ENCODE assay signal across 13 mouse cellular contexts in genomic region chr7:34226086-34226485, GRCm38 (mm10). TPM values are rescaled to one million over a fixed set of nuclear protein-coding genes. Genes with fewer than 3 reads are reported as not detected.
DNase-seq lines count a peak whose midpoint lies in the region; ATAC-seq and TF ChIP-seq lines count a peak whose summit lies in the region.
"Had no signal": no experiment of that assay in that cellular context is flagged by ENCODE, and none has a peak within 500 bp of the region (broad histone marks: within the 10 kb centered on the region; RNA-seq: fewer than 3 reads in every experiment).

No protein-coding gene starts in this region.

- peaks cover 79% of the 10 kb centered on the region for H3K36me3 ChIP-seq in heart, embryonic 10.5 days
- peaks cover 76% of the 10 kb centered on the region for H3K36me3 ChIP-seq in megakaryocyte, embryonic 14.5 days (replicated peaks; ENCODE audit: low read length)

- no peak for TF ChIP-seq CTCF in lung, adult 2 months (IDR thresholded peaks at IDR 0.05; ENCODE audit: insufficient read depth, low read length)

- intact Hi-C loops in heart, postnatal 36 days (cut with DNase I) = no loop called here

- TF ChIP-seq POLR2A in lung, adult 2 months (IDR thresholded peaks at IDR 0.05; ENCODE audit: borderline replicate concordance, extremely low read depth, low read depth, low read length) = no peak

- H3K4me1 ChIP-seq in heart, embryonic 10.5 days = peaks cover 43% of the 10 kb centered on the region
- H3K4me1 ChIP-seq in megakaryocyte, embryonic 14.5 days = peaks cover 73% of the 10 kb centered on the region
- H3K4me1 ChIP-seq in lung, adult 2 months (ENCODE audit: control insufficient read depth, insufficient read depth, low read length) = peaks cover 4% of the 10 kb centered on the region

- 79% methylated on average over 8 of the region's 8 CpGs for WGBS in heart, embryonic 10.5 days
- WGBS in lung, adult 2 months = 69% methylated on average over 8 of the region's 8 CpGs

- no peaks in the 10 kb centered on the region for H3K27me3 ChIP-seq in heart, embryonic 10.5 days (ENCODE audit: insufficient read depth, poor library complexity, severe bottlenecking)
- no peaks in the 10 kb centered on the region for H3K27me3 ChIP-seq in megakaryocyte, embryonic 14.5 days (replicated peaks)
- H3K27me3 ChIP-seq: limb, embryonic 15.5 days had no signal

- ATAC-seq in megakaryocyte, adult 5-6 weeks (ENCODE audit: poor library complexity, severe bottlenecking) = no peak

- no peak overlapping the region for H3K27ac ChIP-seq in heart, embryonic 10.5 days
- H3K27ac ChIP-seq: embryonic facial prominence, embryonic 10.5 days; limb, embryonic 15.5 days had no signal

- no peak for DNase-seq in heart, embryonic 10.5 days (ENCODE audit: low spot score)
- DNase-seq in heart, postnatal 36 days = no peak
- DNase-seq in kidney, postnatal 10 days = peak; percentile 52
- DNase-seq in skeletal muscle tissue, adult 2 months (ENCODE audit: low read depth, low spot score) = peak; percentile 74
- no peak for DNase-seq in lung, adult 2 months
- DNase-seq in ovary, postnatal 10 days (ENCODE audit: low spot score) = no peak
- DNase-seq: adrenal gland, postnatal 14 days had no signal

- H3K4me3 ChIP-seq in heart, embryonic 10.5 days = peak overlapping the region; percentile 15; the same call in 1 of the 2 replicates
- peak overlapping the region; percentile 95 for H3K4me3 ChIP-seq in megakaryocyte, embryonic 14.5 days (replicated peaks)
- H3K4me3 ChIP-seq in lung, adult 2 months (replicated peaks; ENCODE audit: extremely low read depth, low read depth, low read length) = no peak overlapping the region
- H3K4me3 ChIP-seq: embryonic facial prominence, embryonic 10.5 days; limb, embryonic 15.5 days had no signal

- H3K9me3 ChIP-seq in heart, embryonic 10.5 days = no peaks in the 10 kb centered on the region
- no peaks in the 10 kb centered on the region for H3K9me3 ChIP-seq in megakaryocyte, embryonic 14.5 days
- H3K9me3 ChIP-seq: limb, embryonic 15.5 days had no signal

RNA-seq across cellular contexts. Expression of gene Gpi1, which starts 4.0 kb away (rescaled TPM):
- 650 and 828 TPM in 2 replicates for polyA plus RNA-seq in heart, embryonic 10.5 days (2016; fragmentation: Nextera tagmentation; extraction: Ambion mirVana)
- 100 to 1,000 TPM; 520 to 540 TPM for total RNA-seq in heart, postnatal 36 days (2021)
- polyA plus RNA-seq in megakaryocyte, embryonic 14.5 days (2012; ENCODE audit: insufficient read depth, low replicate concordance) = 1,962 and 3,728 TPM in 2 replicates
- total RNA-seq in megakaryocyte, adult 5-6 weeks (2015) = 345 and 348 TPM in 2 replicates
- total RNA-seq in megakaryocyte, adult 5-6 weeks (2017) = 393 and 429 TPM in 2 replicates
- polyA plus RNA-seq in lung, adult 2 months (2012; rRNA removed) = 164 and 199 TPM in 2 replicates

RNA-seq across cellular contexts. Expression of gene Gm6096, which starts 24.8 kb away (rescaled TPM):
- polyA plus RNA-seq in heart, embryonic 10.5 days (2016; fragmentation: Nextera tagmentation; extraction: Ambion mirVana) = 0.57 TPM in 1 of 2 replicates, not detected in the other
- total RNA-seq in heart, postnatal 36 days (2021) = not detected
- polyA plus RNA-seq in megakaryocyte, embryonic 14.5 days (2012; ENCODE audit: insufficient read depth, low replicate concordance) = not detected in 2 replicates
- total RNA-seq in megakaryocyte, adult 5-6 weeks (2015) = not detected in 2 replicates
- total RNA-seq in megakaryocyte, adult 5-6 weeks (2017) = not detected in 2 replicates
- polyA plus RNA-seq in lung, adult 2 months (2012; rRNA removed) = not detected in 2 replicates
- total RNA-seq: adrenal gland, postnatal 14 days; gastrocnemius, postnatal 4 days had no signal
- polyA plus RNA-seq: limb, embryonic 15.5 days; testis, adult 2 months had no signal

RNA-seq across cellular contexts. Expression of gene Pdcd2l, which starts 29.6 kb away (rescaled TPM):
- polyA plus RNA-seq in heart, embryonic 10.5 days (2016; fragmentation: Nextera tagmentation; extraction: Ambion mirVana) = 65.2 and 67.5 TPM in 2 replicates
- total RNA-seq in heart, postnatal 36 days (2021) = 10 to 100 TPM; 21.9 to 22.1 TPM
- polyA plus RNA-seq in megakaryocyte, embryonic 14.5 days (2012; ENCODE audit: insufficient read depth, low replicate concordance) = 4.0 and 6.7 TPM in 2 replicates
- 26.1 and 30.6 TPM in 2 replicates for total RNA-seq in megakaryocyte, adult 5-6 weeks (2015)
- 33.9 and 37.0 TPM in 2 replicates for total RNA-seq in megakaryocyte, adult 5-6 weeks (2017)
- 19.1 and 23.7 TPM in 2 replicates for polyA plus RNA-seq in lung, adult 2 months (2012; rRNA removed)

RNA-seq across cellular contexts. Expression of gene Uba2, which starts 56.7 kb away (rescaled TPM):
- 154 and 197 TPM in 2 replicates for polyA plus RNA-seq in heart, embryonic 10.5 days (2016; fragmentation: Nextera tagmentation; extraction: Ambion mirVana)
- 10 to 100 TPM; 32.9 to 35.1 TPM for total RNA-seq in heart, postnatal 36 days (2021)
- polyA plus RNA-seq in megakaryocyte, embryonic 14.5 days (2012; ENCODE audit: insufficient read depth, low replicate concordance) = 1.3 and 8.8 TPM in 2 replicates
- 111 and 115 TPM in 2 replicates for total RNA-seq in megakaryocyte, adult 5-6 weeks (2015)
- 121 and 126 TPM in 2 replicates for total RNA-seq in megakaryocyte, adult 5-6 weeks (2017)
- polyA plus RNA-seq in lung, adult 2 months (2012; rRNA removed) = 23.9 and 42.1 TPM in 2 replicates

Comparison
In these comparisons a context has a peak if more than half of its experiments do, and no peak if none do; other contexts are left out.
1. DNase-seq: peak in kidney, postnatal 10 days (single experiment) and skeletal muscle tissue, adult 2 months (single experiment); none in heart, embryonic 10.5 days (single experiment), heart, postnatal 36 days (0 of 2), lung, adult 2 months (single experiment) and ovary, postnatal 10 days (single experiment).